Mouse (Mus musculus): ENCODE measurements around the gene Nanog. TPM values are rescaled to one million over a fixed set of nuclear protein-coding genes. Genes with fewer than 3 reads are reported as not detected.

Nanog gene
- polyA plus RNA-seq, 1 experiment from 2014 or later = 0.08 TPM

DNA sequence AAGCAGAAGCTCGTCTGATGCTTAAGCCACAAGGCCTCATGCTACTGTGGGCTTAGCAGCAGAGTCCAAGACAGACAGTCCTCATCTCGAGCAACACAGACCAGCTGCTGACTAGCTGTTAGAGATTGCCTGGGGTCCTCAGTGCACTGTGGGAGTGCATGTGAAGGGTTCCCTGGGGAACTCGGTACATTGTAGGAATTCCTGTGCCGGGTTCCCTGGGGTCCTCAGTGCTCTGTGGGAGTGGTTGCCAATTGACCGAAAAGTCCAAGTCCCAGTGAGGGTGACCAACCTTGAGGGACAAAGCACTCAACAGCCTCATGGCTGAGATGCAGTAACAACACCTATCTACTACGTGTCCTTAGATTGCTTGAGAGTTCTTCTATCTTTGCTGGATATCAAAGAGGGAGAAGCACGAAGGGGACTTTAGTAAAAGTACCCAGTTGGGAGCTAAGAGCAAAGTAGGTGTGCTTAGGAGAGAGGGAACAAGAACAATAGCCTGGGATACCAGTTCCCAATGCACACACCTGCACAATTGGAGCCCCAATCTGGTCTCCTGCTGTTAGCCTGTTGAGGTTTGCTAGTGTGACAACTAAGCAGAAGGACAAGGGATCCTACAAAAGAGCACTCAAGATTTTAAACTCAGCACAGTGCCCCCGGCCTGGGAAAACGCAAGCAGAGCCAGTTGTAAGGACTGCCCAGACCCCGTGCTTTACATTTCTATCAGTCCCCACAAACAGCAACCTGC, 37.4 kb downstream of the Nanog start:
- Histone ChIP-seq H3K9ac (ENCODE audit: low read depth, low read length) (no peak overlapping the region), H3K4me1 (ENCODE audit: control insufficient read depth, insufficient read depth, low read depth, low read length) (peaks cover 8% of the 10 kb centered on the region), H3K27ac (ENCODE audit: low read depth, low read length) (no peak overlapping the region), H3K27me3 (replicated peaks; ENCODE audit: control insufficient read depth, insufficient read depth, low read length) (peaks cover 2% of the 10 kb centered on the region), H3K36me3 (ENCODE audit: control insufficient read depth, insufficient read depth, low read length) (no peaks in the 10 kb centered on the region), H3K4me3 (ENCODE audit: low read length) (no peak overlapping the region), H3K9me3 (ENCODE audit: control insufficient read depth, low read length) (no peaks in the 10 kb centered on the region), H3K4me2 (ENCODE audit: low read length) (no peak overlapping the region)
- WGBS = 37% methylated on average over 10 of the region's 10 CpGs
- no peak for ATAC-seq

DNA sequence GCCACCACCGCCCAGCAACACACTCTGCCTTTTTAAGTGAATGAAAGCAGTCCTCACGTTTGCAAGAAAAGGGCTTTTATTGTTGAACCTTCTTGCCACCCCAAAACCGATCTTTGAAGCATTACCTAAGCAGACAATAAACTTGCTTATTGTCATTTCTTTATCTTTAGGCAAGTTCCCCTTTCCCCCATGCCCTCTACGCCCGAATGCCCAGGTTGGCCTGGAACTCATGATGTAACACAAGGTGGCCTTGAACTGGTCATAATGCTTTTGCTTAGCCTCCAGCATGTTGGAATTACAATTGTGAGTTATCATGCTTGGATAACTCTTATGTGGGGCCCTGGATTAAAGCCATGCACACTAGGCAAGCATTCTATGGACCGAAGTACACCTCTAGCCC, 43.3 kb downstream of the Nanog start:
- Histone ChIP-seq H3K36me3 (ENCODE audit: control insufficient read depth, insufficient read depth, low read length) (no peaks in the 10 kb centered on the region), H3K27me3 (replicated peaks; ENCODE audit: control insufficient read depth, insufficient read depth, low read length) (no peaks in the 10 kb centered on the region), H3K4me2 (ENCODE audit: low read length) (no peak overlapping the region), H3K9ac (ENCODE audit: low read depth, low read length) (no peak overlapping the region), H3K4me1 (ENCODE audit: control insufficient read depth, insufficient read depth, low read depth, low read length) (no peaks in the 10 kb centered on the region), H3K27ac (ENCODE audit: low read depth, low read length) (no peak overlapping the region), H3K4me3 (ENCODE audit: low read length) (no peak overlapping the region), H3K9me3 (ENCODE audit: control insufficient read depth, low read length) (no peaks in the 10 kb centered on the region)
- WGBS = 83% methylated on average over 6 of the region's 6 CpGs
- no peak for ATAC-seq

DNA sequence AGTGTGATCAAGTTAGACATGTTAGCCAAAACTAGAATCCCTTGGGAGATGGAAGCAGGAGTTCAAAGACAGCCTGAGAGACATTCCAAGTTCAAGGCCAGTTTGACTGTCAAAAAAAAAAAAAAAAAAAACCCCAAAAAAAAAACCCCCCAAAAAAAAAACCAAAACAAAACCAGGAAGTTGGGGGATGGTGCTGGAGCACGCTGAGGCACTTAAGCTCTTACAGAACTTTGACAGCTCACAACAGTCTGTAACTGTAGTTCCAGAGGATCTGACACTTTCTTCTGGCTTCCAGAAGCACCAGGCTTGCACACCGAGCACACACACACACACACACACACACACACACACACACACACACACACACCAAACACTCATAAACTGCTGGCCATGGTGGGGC, 48.6 kb downstream of the Nanog start:
- H3K36me3 ChIP-seq (ENCODE audit: control insufficient read depth, insufficient read depth, low read length) = no peaks in the 10 kb centered on the region
- no peak overlapping the region for H3K9ac ChIP-seq (ENCODE audit: low read depth, low read length)
- ATAC-seq = no peak
- no peaks in the 10 kb centered on the region for H3K9me3 ChIP-seq (ENCODE audit: control insufficient read depth, low read length)
- H3K4me3 ChIP-seq (ENCODE audit: low read length) = no peak overlapping the region
- 73% methylated on average over 2 of the region's 2 CpGs for WGBS
- no peak overlapping the region for H3K4me2 ChIP-seq (ENCODE audit: low read length)
- no peaks in the 10 kb centered on the region for H3K4me1 ChIP-seq (ENCODE audit: control insufficient read depth, insufficient read depth, low read depth, low read length)
- H3K27me3 ChIP-seq (replicated peaks; ENCODE audit: control insufficient read depth, insufficient read depth, low read length) = no peaks in the 10 kb centered on the region
- H3K27ac ChIP-seq (ENCODE audit: low read depth, low read length) = no peak overlapping the region

DNA sequence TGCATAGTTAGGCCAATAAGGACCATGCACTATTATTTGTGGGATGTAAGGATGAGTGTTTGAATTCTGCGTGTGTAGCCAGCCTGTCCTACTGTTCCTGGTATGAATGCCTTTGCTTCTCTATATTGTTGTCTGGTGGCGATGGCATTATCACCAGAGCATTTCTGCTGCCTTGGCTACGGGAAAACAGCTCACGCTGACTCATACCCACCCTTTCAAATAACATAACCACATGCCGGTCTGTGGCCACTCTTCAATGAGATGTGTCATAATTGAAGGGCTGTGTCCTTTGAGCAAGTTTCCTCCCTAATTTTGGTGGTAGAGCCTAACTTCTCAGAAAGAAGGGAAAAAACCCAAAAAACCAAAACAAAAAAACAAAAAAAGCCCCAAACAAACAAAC, 51.4 kb downstream of the Nanog start:
- no peak overlapping the region for H3K4me2 ChIP-seq (ENCODE audit: low read length)
- no peaks in the 10 kb centered on the region for H3K36me3 ChIP-seq (ENCODE audit: control insufficient read depth, insufficient read depth, low read length)
- no peak for ATAC-seq
- WGBS = 49% methylated on average over 5 of the region's 5 CpGs
- H3K27ac ChIP-seq (ENCODE audit: low read depth, low read length) = no peak overlapping the region
- no peaks in the 10 kb centered on the region for H3K9me3 ChIP-seq (ENCODE audit: control insufficient read depth, low read length)
- no peak overlapping the region for H3K4me3 ChIP-seq (ENCODE audit: low read length)
- H3K27me3 ChIP-seq (replicated peaks; ENCODE audit: control insufficient read depth, insufficient read depth, low read length) = no peaks in the 10 kb centered on the region
- H3K9ac ChIP-seq (ENCODE audit: low read depth, low read length) = no peak overlapping the region
- peaks cover under 1% of the 10 kb centered on the region; the same call in 1 of the 2 replicates for H3K4me1 ChIP-seq (ENCODE audit: control insufficient read depth, insufficient read depth, low read depth, low read length)

DNA sequence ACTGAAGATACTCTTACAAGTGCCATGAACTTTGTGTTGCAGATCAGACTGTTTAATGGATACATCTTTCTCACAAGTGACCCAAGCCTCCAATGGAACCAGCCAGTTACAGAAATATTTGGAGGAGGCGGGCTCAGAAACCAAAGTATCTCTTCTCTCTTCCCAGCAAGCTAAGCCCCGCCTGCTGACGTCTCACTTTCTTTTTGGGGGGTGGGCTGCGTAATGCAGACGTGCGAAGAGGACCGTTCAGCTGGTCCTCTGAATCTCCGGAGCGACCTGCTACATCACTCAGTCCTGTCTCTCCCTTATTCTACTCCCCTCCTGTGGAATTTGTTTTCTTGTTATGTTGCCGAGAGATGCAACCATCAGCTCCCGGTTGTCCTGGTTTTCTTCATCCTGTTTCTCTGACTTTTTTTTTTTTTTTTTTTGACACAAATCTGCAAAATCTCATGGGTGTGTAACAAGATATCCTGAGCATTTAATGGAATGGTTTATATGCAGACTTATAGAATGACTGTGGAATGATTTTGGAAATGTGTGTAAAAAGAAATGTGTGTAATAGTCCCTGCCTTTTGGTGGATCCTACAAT, 53.8 kb downstream of the Nanog start:
- Histone ChIP-seq H3K27me3 (replicated peaks; ENCODE audit: control insufficient read depth, insufficient read depth, low read length) (no peaks in the 10 kb centered on the region), H3K4me1 (ENCODE audit: control insufficient read depth, insufficient read depth, low read depth, low read length) (peaks cover 5% of the 10 kb centered on the region; the same call in 1 of the 2 replicates), H3K4me3 (ENCODE audit: low read length) (peak overlapping the region; percentile 47), H3K9ac (ENCODE audit: low read depth, low read length) (peak overlapping the region; percentile 59; the same call in 1 of the 2 replicates), H3K27ac (ENCODE audit: low read depth, low read length) (peak overlapping the region; percentile 69; the same call in 1 of the 2 replicates), H3K36me3 (ENCODE audit: control insufficient read depth, insufficient read depth, low read length) (no peaks in the 10 kb centered on the region), H3K9me3 (ENCODE audit: control insufficient read depth, low read length) (no peaks in the 10 kb centered on the region), H3K4me2 (ENCODE audit: low read length) (peak overlapping the region; percentile 54)
- 1% methylated on average over 11 of the region's 11 CpGs for WGBS
- peak; percentile 75 for ATAC-seq

DNA sequence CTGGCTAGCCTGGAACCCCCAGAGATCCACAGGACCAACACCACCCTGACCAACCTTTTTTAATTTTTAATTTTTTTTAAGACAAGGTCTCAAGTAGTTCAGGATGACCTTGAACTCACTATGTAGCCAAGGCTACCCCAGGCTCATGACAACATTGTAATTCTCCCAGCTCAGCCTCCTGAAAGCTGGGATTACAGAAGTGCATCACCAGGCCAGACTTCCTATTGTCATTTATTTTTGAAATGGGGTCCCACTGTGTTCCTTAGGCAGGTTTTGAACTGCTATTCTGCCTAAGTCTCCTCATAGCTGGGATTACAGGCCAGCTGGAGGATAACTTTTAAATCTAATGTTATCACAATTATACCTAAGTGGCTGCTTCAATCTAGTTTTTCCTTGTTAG, 54.6 kb downstream of the Nanog start:
- Histone ChIP-seq H3K9me3 (ENCODE audit: control insufficient read depth, low read length) (no peaks in the 10 kb centered on the region), H3K9ac (ENCODE audit: low read depth, low read length) (no peak overlapping the region), H3K27ac (ENCODE audit: low read depth, low read length) (no peak overlapping the region), H3K4me3 (ENCODE audit: low read length) (no peak overlapping the region), H3K4me2 (ENCODE audit: low read length) (peak overlapping the region; percentile 54), H3K4me1 (ENCODE audit: control insufficient read depth, insufficient read depth, low read depth, low read length) (peaks cover 7% of the 10 kb centered on the region; the same call in 1 of the 2 replicates), H3K36me3 (ENCODE audit: control insufficient read depth, insufficient read depth, low read length) (no peaks in the 10 kb centered on the region), H3K27me3 (replicated peaks; ENCODE audit: control insufficient read depth, insufficient read depth, low read length) (no peaks in the 10 kb centered on the region)
- ATAC-seq = no peak

DNA sequence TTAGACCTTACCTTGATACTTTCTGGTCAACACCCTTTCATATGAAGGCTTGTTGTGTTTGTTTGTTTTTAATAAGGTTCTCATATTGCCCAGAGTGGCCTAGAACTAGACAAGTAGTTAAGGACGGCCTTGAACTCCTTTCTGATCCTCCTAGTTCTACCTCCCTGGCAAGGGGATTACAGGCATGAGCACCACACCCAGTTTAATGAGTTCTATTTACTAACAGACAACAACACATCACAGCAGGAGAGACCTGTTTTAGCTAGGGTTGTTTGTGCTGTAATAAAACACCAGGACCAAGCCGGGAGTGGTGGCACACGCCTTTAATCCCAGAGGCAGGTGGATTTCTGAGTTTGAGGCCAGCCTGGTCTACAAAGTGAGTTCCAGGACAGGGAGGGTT, 55.2 kb downstream of the Nanog start:
- H3K27me3 ChIP-seq (replicated peaks; ENCODE audit: control insufficient read depth, insufficient read depth, low read length) = no peaks in the 10 kb centered on the region
- no peak for ATAC-seq
- no peak overlapping the region for H3K4me3 ChIP-seq (ENCODE audit: low read length)
- no peaks in the 10 kb centered on the region for H3K36me3 ChIP-seq (ENCODE audit: control insufficient read depth, insufficient read depth, low read length)
- no peak overlapping the region for H3K27ac ChIP-seq (ENCODE audit: low read depth, low read length)
- H3K9me3 ChIP-seq (ENCODE audit: control insufficient read depth, low read length) = no peaks in the 10 kb centered on the region
- H3K4me1 ChIP-seq (ENCODE audit: control insufficient read depth, insufficient read depth, low read depth, low read length) = peaks cover 7% of the 10 kb centered on the region; the same call in 1 of the 2 replicates
- WGBS = 87% methylated on average over 3 of the region's 3 CpGs
- H3K4me2 ChIP-seq (ENCODE audit: low read length) = no peak overlapping the region
- no peak overlapping the region for H3K9ac ChIP-seq (ENCODE audit: low read depth, low read length)

DNA sequence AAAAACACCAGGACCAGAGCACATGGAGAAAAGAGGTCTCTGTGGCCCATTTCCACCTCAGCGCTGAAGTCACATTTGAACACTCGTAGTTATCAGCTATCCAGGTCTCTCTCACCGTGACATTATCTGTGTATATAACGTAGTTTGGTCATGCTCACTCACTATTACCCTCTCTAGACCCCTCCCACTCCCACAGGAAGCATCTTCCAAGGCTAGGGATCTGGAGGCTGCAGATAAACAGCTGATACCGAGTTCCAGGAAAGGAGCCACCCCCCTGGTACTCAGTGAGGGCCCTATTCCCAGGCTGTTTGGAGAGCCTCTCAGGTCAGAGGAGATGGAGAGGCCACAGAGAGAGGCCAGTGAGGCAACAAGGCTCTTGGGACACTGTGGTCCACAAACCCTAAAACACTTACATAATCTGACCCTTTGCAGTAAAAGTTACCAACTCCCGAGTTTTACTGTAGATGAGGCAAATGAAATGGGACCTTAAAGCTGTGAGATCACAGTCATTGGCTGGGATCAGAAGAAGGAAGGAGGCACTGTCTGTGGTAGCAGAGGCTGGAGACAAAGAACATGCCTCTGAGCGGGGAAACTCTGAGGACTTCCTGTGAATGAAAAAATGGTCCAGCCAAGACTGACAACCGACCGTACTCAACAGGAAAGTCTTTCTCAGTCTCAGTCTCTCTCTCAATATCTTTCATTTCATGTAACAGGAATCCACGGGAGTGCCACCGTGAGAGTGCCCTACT, 55.8 kb downstream of the Nanog start:
- no peaks in the 10 kb centered on the region for H3K36me3 ChIP-seq (ENCODE audit: control insufficient read depth, insufficient read depth, low read length)
- no peak overlapping the region for H3K9ac ChIP-seq (ENCODE audit: low read depth, low read length)
- H3K4me3 ChIP-seq (ENCODE audit: low read length) = no peak overlapping the region
- no peak overlapping the region for H3K4me2 ChIP-seq (ENCODE audit: low read length)
- no peaks in the 10 kb centered on the region for H3K27me3 ChIP-seq (replicated peaks; ENCODE audit: control insufficient read depth, insufficient read depth, low read length)
- no peak for ATAC-seq
- 75% methylated on average over 11 of the region's 11 CpGs for WGBS
- peaks cover 7% of the 10 kb centered on the region; the same call in 1 of the 2 replicates for H3K4me1 ChIP-seq (ENCODE audit: control insufficient read depth, insufficient read depth, low read depth, low read length)
- no peaks in the 10 kb centered on the region for H3K9me3 ChIP-seq (ENCODE audit: control insufficient read depth, low read length)
- no peak overlapping the region for H3K27ac ChIP-seq (ENCODE audit: low read depth, low read length)

DNA sequence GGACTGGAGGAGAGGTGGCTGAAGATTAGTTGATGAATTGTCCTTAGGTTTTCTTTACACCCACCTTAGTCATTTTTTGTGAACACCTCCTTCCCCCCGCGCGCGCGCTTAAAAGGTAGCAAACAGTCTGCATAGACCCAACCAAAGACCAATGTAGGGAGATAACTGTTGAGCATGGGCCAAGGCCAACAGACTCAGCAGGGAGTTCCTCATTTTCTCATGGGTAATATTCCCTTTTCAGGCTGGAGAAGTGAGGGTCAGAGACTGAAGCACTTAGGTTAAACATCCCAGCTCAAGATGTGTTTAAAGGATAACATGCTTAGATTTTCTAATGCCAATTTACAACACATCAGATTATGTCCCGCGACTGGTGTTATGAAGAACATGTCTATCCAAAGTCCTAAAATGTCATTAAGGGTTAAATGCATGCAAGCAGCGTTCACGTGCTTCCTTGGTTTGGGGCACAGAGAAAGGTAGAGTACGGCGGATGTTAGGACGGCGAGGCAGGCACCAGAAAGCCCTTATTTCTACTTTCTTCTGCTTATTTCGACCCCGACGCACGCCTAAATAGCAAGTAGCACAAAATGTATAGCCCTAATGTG, 56.7 kb downstream of the Nanog start:
- Histone ChIP-seq H3K36me3 (ENCODE audit: control insufficient read depth, insufficient read depth, low read length) (no peaks in the 10 kb centered on the region), H3K4me1 (ENCODE audit: control insufficient read depth, insufficient read depth, low read depth, low read length) (peaks cover 7% of the 10 kb centered on the region; the same call in 1 of the 2 replicates), H3K4me2 (ENCODE audit: low read length) (peak overlapping the region; percentile 84), H3K27ac (ENCODE audit: low read depth, low read length) (peak overlapping the region; percentile 93), H3K27me3 (replicated peaks; ENCODE audit: control insufficient read depth, insufficient read depth, low read length) (no peaks in the 10 kb centered on the region), H3K4me3 (ENCODE audit: low read length) (peak overlapping the region; percentile 56), H3K9me3 (ENCODE audit: control insufficient read depth, low read length) (no peaks in the 10 kb centered on the region), H3K9ac (ENCODE audit: low read depth, low read length) (peak overlapping the region; percentile 77)
- WGBS = 31% methylated on average over 17 of the region's 17 CpGs
- ATAC-seq = peak; percentile 38
